Mouse (Mus musculus) hindbrain, embryonic 13.5 days (tissue): ENCODE data around the gene Cend1. TPM values are rescaled to one million over a fixed set of nuclear protein-coding genes. Genes with fewer than 3 reads are reported as not detected.
A peak's percentile ranks its signal among the peaks of the same experiment; 100 is the strongest.
"Not testable (repeated sequence)": the region's sequence is repeated elsewhere in the genome, so short reads cannot be mapped to it uniquely, and the experiment has no call there.

Experiments
- ATAC-seq: fragments of 200-750 bp; cut with Nextera tagmentation; 2 replicates; pipeline ENCODE4 v1.8.0; 2017; ENCODE audit warnings: moderate TSS enrichment; ENCODE audit not compliant: low FRiP score
- H3K27ac ChIP-seq: fragments of 300-500 bp; sonication (generic); 2 replicates; pipeline ENCODE4 v1.5.1; 2015; ENCODE audit warnings: inconsistent platforms, mild to moderate bottlenecking, moderate library complexity
- H3K27me3 ChIP-seq: fragments of 300-500 bp; sonication (generic); 2 replicates; pipeline ENCODE4 v1.6.1; 2015; ENCODE audit warnings: mild to moderate bottlenecking, inconsistent platforms
- H3K36me3 ChIP-seq: fragments of 300-500 bp; sonication (generic); 2 replicates; pipeline ENCODE4 v1.6.1; 2015; ENCODE audit warnings: mild to moderate bottlenecking, inconsistent platforms
- H3K4me1 ChIP-seq: fragments of 300-500 bp; sonication (generic); replicated peaks from 2 replicates; pipeline ENCODE4 v1.6.1; 2015; ENCODE audit warnings: inconsistent platforms
- H3K4me2 ChIP-seq: fragments of 300-500 bp; sonication (generic); 2 replicates; pipeline ENCODE4 v1.6.1; 2015; ENCODE audit warnings: inconsistent platforms, mild to moderate bottlenecking, moderate library complexity
- H3K4me3 ChIP-seq: fragments of 300-500 bp; sonication (generic); 2 replicates; pipeline ENCODE4 v1.5.1; 2015; ENCODE audit warnings: mild to moderate bottlenecking, inconsistent platforms
- H3K9ac ChIP-seq: fragments of 300-500 bp; sonication (generic); 2 replicates; pipeline ENCODE4 v1.6.1; 2015; ENCODE audit warnings: mild to moderate bottlenecking, inconsistent platforms
- H3K9me3 ChIP-seq: fragments of 300-500 bp; sonication (generic); 2 replicates; pipeline ENCODE4 v1.6.1; 2016; ENCODE audit warnings: inconsistent platforms
- WGBS: fragments of 180-500 bp; shearing (Covaris S2); methylation state at CpG from one replicate; pipeline ENCODE4 v1.1.7; 2015; 5-methylcytosine and 5-hydroxymethylcytosine counted together
- polyA plus RNA-seq: library from polyadenylated mRNA; unstranded; fragments of >200 nt; fragmentation: Nextera tagmentation; extraction: Ambion mirVana; gene quantifications from 2 replicates; pipeline ENCODE4 v1.2.1, GENCODE M21; 2015

Gene Cend1
- polyA plus RNA-seq, 1 experiment from 2014 or later, result 68.3 TPM

DNA sequence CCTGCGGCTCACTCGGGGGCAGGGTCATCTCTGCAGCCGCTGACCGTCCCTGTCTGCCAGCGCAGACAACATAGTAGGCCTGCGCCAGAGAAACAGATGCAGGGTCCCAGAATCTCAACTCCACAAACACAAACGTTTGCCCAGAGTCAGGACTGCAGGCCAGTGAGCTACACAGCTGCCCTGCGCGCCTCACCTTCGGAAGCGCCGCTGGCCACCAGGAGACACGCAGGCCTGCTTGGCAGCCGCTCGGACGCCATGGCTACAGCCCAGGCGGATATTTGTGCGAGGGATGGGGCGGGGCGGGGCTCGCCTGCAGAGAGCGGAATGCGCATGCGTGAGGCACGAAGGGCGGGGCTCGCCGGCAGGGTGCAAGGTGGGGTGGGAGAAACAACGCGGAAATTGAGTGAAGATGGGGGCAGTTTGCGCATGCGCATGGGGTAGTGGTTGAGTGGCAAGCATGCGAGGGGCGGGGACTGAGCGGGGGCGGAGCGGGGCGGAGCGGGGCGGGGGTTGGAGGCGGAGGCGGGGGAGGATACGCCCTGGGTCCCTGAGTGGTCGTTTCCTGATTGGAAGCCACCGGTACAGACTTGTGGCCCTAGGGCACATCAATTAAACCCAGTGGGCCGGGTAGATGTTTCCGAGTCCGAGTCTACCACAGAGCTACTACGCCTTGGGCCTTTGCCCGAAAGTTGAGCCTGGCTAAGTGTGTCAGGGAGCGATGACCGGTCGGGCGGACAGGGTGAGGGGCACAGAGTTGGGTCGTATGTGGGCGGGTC lies 15.3 kb downstream of the Cend1 start, which contains the start of gene Gatd1:
TSS of gene Gatd1 (minus strand) at position 328 of the 776 bp plus-strand sequence.
- Histone ChIP-seq H3K4me2 (peak within 1 kb of the TSS; percentile 92), H3K9ac (peak within 1 kb of the TSS; percentile 94), H3K27ac (peak within 1 kb of the TSS; percentile 93), H3K27me3 (0 out of 2 replicates have a peak, but pooled peaks cover 6% of the 10 kb centered on the region), H3K36me3 (peaks cover 20% of the 10 kb centered on the region), H3K9me3 (no peaks in the 10 kb centered on the region), H3K4me3 (peak within 1 kb of the TSS; percentile 64), H3K4me1 (peaks cover 27% of the 10 kb centered on the region)
- ATAC-seq, result peak; percentile 88
- WGBS, result under 1% methylated on average over 55 of the region's 56 CpGs

DNA sequence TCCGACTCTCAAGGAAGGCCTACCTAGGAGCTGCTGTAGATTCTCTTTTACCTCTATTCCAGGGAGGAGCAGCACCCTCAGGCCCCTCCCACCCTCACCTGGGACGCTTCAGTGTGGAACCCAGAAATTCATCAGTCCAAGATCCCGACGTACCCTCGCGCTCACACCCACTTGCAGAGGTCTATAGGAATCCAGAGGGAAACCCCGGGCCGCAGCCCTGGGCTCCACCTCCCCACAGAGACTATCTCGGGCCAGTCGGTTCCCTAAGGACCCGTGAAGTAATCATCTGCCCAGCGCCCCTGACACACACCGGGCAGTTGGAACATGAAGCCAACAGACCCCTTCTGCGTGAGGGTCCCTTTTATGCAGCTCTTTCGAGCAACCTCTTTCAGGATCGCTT lies 16.0 kb downstream of the Cend1 start:
- H3K27me3 ChIP-seq, result no peaks in the 10 kb centered on the region
- peak overlapping the region; percentile 93 for H3K27ac ChIP-seq
- WGBS, result 4% methylated on average over 16 of the region's 16 CpGs
- peak overlapping the region; percentile 94 for H3K9ac ChIP-seq
- H3K36me3 ChIP-seq, result peaks cover 26% of the 10 kb centered on the region
- peak overlapping the region; percentile 92 for H3K4me2 ChIP-seq
- H3K4me1 ChIP-seq, result peaks cover 29% of the 10 kb centered on the region
- peak overlapping the region; percentile 64 for H3K4me3 ChIP-seq
- peak; percentile 25 for ATAC-seq
- H3K9me3 ChIP-seq, result no peaks in the 10 kb centered on the region

DNA sequence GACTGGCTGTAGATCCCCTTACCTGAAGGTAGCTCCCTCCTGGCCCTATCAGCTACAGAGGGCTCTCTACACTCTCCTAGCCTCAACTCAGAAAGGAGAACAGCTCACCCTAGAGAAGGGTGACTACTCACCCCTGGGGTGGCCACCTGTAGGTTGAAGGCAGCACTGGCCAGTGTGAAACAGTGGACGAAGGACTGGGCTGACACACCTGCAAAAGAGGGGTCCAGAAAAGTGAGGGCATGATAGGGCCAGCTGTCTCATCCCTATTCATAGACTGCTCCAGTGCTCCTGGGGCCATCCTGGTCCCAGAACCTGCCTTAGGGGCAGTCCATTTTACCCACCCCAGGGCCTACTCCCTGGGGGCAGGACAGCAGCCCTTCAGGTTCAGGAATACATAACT lies 17.6 kb downstream of the Cend1 start:
- WGBS, result 100% methylated on average over 1 of the region's 1 CpGs
- Histone ChIP-seq H3K4me1 (peaks cover 29% of the 10 kb centered on the region), H3K9me3 (no peaks in the 10 kb centered on the region), H3K9ac (peak overlapping the region; percentile 39), H3K27me3 (no peaks in the 10 kb centered on the region), H3K36me3 (peaks cover 37% of the 10 kb centered on the region), H3K4me3 (no peak overlapping the region), H3K4me2 (no peak overlapping the region), H3K27ac (0 out of 2 replicates have a peak overlapping the region, but pooled peaks have one; percentile 4)
- no peak for ATAC-seq

DNA sequence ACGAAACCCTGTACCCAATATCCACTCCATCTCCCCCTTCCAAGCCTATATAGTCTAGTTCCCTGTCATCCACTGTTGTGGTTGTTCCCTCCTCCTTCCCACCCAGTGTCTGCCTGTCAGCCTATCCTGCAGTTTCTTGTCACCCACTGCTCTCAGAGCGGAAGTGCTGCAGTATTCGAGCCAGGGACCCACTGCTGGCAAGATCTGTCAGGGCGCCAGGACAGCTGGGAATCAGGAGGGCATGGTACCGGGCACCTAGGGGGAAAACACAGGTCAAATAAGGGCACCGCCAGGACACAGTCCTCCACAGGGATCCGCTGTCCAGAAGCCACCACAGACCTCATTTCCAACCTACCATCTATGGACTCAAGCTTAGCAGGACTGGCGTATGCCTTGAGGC lies 18.7 kb downstream of the Cend1 start:
- H3K36me3 ChIP-seq, result peaks cover 37% of the 10 kb centered on the region
- H3K4me1 ChIP-seq, result peaks cover 29% of the 10 kb centered on the region
- no peak overlapping the region for H3K27ac ChIP-seq
- no peaks in the 10 kb centered on the region for H3K9me3 ChIP-seq
- H3K4me3 ChIP-seq, result no peak overlapping the region
- ATAC-seq, result no peak
- H3K4me2 ChIP-seq, result no peak overlapping the region
- WGBS, result 89% methylated on average over 8 of the region's 8 CpGs
- H3K9ac ChIP-seq, result peak overlapping the region; percentile 21; the same call in 1 of the 2 replicates
- no peaks in the 10 kb centered on the region for H3K27me3 ChIP-seq

DNA sequence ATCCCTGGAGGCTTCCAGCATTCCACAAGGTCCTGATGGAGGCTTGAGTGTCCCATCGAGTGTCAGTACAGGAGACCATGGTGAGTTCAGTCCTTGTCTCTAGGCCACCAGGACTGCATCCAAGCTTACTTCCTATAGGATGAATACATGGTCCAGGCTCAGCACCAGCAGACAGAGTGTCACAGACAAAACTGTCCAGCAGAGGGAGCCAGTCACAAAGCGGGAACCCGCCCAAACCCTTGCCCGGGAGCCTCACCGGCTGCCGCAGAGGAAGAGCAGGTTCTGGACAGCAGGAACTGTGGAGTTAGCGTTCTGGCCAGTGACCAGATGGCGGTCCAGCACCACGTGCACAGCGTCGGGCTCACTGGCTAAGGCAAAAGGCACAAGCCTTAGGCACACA lies 20.5 kb downstream of the Cend1 start:
- peaks cover 25% of the 10 kb centered on the region for H3K4me1 ChIP-seq
- ATAC-seq, result peak; percentile 43
- H3K9ac ChIP-seq, result peak overlapping the region; percentile 60; the same call in 1 of the 2 replicates
- no peaks in the 10 kb centered on the region for H3K9me3 ChIP-seq
- H3K27ac ChIP-seq, result 0 out of 2 replicates have a peak overlapping the region, but pooled peaks have one; percentile 14
- H3K4me3 ChIP-seq, result no peak overlapping the region
- H3K4me2 ChIP-seq, result no peak overlapping the region
- H3K27me3 ChIP-seq, result no peaks in the 10 kb centered on the region
- WGBS, result 12% methylated on average over 11 of the region's 11 CpGs
- peaks cover 37% of the 10 kb centered on the region for H3K36me3 ChIP-seq

DNA sequence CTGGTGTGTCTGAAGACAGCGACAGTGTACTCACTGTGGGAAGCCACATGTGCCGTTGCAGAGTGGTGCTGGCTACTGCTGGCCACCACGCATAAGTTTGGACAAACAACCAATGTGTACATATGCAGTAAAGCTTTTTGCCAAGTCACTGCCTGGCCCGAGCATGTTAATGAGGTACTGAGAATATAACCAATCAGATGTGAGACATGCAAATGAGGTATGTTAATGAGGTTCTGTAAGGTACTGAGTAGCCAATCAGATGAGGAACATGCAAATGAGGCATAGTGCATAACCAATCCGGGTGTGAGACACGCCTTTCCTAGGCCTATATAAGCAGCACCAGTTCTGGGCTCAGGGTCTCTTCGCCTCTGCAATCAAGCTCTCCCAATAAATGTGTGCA lies 21.6 kb downstream of the Cend1 start:
- not testable (repeated sequence) for H3K9me3 ChIP-seq, H3K27ac ChIP-seq, H3K9ac ChIP-seq, H3K4me2 ChIP-seq, H3K4me3 ChIP-seq, H3K27me3 ChIP-seq, ATAC-seq
- 97% methylated on average over 7 of the region's 7 CpGs for WGBS
- Histone ChIP-seq H3K36me3 (peaks cover 44% of the 10 kb centered on the region), H3K4me1 (peaks cover 16% of the 10 kb centered on the region)

DNA sequence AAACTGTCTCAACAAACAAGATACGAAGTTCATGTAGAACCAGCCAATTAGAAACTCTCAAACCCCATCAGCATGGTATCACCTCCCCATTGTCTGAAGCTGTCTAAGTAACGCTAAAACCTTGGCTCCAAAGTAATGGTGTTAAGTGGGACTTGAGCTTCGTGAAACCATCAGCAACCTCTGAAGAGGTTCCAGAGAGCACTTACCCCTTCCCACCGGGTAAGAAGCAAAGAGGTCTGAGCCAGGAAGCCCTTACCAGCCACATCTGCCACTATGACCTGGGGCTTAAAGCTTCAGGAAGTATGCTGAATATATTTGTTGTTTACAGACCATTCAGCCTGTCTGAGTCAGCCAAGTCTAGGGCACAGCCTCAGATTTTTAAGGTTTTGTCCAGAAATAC lies 23.8 kb downstream of the Cend1 start:
- Histone ChIP-seq H3K4me3 (no peak overlapping the region), H3K27me3 (no peaks in the 10 kb centered on the region), H3K4me1 (peaks cover 8% of the 10 kb centered on the region), H3K9me3 (no peaks in the 10 kb centered on the region), H3K36me3 (peaks cover 61% of the 10 kb centered on the region), H3K9ac (no peak overlapping the region), H3K27ac (no peak overlapping the region), H3K4me2 (no peak overlapping the region)
- WGBS, result 94% methylated on average over 4 of the region's 4 CpGs
- no peak for ATAC-seq

DNA sequence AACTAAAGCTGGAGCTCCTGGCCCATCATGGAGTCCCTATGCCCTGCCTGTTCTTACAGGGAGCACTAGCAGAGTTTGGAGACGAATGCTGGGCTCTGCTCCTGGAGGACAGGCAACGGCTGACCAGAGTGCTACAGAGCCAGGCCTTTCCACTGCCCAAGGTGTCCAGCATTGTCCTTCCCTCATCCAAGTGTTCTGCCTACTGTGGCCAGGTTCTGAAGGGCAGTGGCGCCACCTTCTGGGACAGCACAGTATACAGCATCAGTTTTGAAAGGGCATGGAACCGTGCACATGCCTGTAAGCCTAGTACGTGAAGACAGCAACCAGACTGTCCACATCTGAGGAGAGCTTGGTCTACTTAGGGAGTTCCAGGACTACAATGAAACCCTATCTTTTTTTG lies 26.0 kb downstream of the Cend1 start:
- no peaks in the 10 kb centered on the region for H3K9me3 ChIP-seq
- no peak overlapping the region for H3K27ac ChIP-seq
- H3K4me2 ChIP-seq, result no peak overlapping the region
- no peaks in the 10 kb centered on the region for H3K27me3 ChIP-seq
- H3K36me3 ChIP-seq, result peaks cover 60% of the 10 kb centered on the region
- H3K9ac ChIP-seq, result no peak overlapping the region
- H3K4me3 ChIP-seq, result no peak overlapping the region
- WGBS, result 55% methylated on average over 5 of the region's 5 CpGs
- ATAC-seq, result peak; percentile 25; the same call in 1 of the 2 replicates
- no peaks in the 10 kb centered on the region for H3K4me1 ChIP-seq

DNA sequence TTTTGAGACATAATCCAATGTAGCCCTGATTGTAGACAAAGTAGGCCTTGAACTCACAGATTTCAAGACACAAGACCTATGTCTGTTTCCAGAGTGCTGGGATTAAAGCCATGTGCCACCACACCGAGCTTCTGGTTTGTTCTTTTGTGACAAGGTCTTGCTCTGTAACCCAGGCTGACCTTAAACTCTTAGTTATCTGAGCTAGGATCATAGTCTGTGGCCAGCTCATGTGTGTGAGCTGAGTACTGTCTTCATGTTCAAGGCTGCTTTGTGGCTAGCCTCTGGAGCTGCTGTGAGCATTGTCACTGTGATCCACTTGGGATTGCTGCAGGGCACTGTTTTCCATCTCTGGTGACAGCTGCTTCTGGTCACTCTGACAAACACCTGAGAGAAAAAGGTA lies 33.9 kb downstream of the Cend1 start:
- Histone ChIP-seq H3K27ac (no peak overlapping the region), H3K9me3 (no peaks in the 10 kb centered on the region), H3K9ac (no peak overlapping the region), H3K36me3 (peaks cover 45% of the 10 kb centered on the region), H3K4me3 (no peak overlapping the region), H3K4me2 (no peak overlapping the region), H3K4me1 (peaks cover 16% of the 10 kb centered on the region), H3K27me3 (no peaks in the 10 kb centered on the region)
- 77% methylated on average over 1 of the region's 1 CpGs for WGBS
- ATAC-seq, result no peak

DNA sequence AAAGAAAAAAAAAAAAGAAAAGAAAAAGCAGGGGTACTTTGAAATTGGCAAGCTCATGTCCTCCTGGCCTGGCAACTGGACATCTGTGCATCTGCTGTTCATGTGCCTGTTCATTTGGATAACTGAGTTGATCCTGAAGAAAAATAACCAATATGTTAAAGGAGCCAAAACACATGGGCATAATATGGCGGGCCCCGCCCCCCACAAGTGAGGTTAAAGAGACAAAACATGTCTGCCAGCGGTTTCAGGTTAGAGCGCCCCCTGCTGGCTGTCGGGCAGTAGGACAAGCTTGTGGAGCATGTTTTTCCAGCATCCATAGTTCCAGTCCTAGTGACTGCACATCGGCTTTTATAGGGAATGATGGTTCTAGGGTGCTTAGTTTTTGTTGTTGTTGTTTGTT lies 34.5 kb downstream of the Cend1 start:
- Histone ChIP-seq H3K27me3 (0 out of 2 replicates have a peak, but pooled peaks cover 4% of the 10 kb centered on the region), H3K4me3 (no peak overlapping the region), H3K27ac (no peak overlapping the region), H3K4me2 (no peak overlapping the region), H3K9me3 (no peaks in the 10 kb centered on the region), H3K9ac (no peak overlapping the region), H3K36me3 (peaks cover 39% of the 10 kb centered on the region), H3K4me1 (peaks cover 16% of the 10 kb centered on the region)
- WGBS, result 17% methylated on average over 6 of the region's 6 CpGs
- no peak for ATAC-seq

DNA sequence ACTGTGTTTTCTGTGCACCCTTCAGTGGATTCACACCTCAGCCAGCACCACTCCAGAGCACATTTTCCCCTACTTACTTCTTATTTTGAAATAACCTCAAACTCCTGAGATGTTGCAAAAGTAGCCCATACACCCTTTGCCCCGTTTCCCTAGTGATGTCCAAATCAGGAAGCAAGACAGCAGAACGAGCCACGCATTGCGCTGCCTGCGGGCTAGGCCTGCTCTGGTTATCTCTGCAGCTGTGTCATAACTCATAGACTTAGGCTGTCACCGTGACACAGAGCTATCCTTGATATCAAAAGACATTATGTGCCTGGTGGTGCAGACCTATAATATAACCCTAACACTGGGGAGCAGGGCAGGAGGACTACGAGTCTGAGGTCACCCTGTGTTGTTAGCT lies 35.1 kb downstream of the Cend1 start:
- no peak for ATAC-seq
- peaks cover 9% of the 10 kb centered on the region; the same call in 1 of the 2 replicates for H3K27me3 ChIP-seq
- peaks cover 33% of the 10 kb centered on the region for H3K36me3 ChIP-seq
- H3K9me3 ChIP-seq, result no peaks in the 10 kb centered on the region
- H3K4me2 ChIP-seq, result no peak overlapping the region
- H3K4me3 ChIP-seq, result no peak overlapping the region
- no peak overlapping the region for H3K9ac ChIP-seq
- WGBS, result 89% methylated on average over 7 of the region's 7 CpGs
- no peak overlapping the region for H3K27ac ChIP-seq
- H3K4me1 ChIP-seq, result peaks cover 16% of the 10 kb centered on the region

DNA sequence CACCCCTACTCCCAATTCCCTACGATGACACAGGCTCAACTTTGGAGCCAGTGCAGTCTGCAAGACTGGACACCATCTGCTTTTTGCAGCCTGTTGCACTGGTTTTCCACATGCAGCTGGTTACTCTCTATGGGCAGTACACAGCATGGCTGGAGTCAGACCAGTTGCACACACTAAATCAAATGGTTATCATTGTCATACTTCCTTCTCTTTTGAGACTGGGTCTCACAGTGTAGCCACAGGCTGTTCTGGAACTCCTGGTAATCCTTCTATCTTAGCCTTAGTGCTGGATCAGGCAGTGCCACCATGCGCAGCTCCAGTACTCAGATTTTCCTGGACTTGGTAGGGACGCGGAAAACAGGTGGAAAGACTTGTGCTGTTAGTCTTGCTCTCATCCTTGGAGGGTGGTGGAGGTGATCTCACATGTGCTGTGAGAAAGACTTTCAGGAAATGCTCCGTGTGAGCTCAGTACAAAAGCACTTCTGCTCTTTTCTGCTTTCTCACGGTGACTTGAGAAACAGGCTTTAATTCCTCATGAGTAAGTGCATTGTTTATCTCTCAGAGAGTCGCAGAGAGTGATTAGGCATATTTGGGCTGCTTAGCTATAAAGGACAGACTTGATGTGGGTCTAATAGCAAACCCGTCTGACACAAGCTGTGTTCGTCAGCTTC lies 36.6 kb downstream of the Cend1 start:
- WGBS, result 26% methylated on average over 9 of the region's 9 CpGs
- Histone ChIP-seq H3K9ac (peak overlapping the region; percentile 89), H3K9me3 (no peaks in the 10 kb centered on the region), H3K4me1 (peaks cover 16% of the 10 kb centered on the region), H3K4me2 (peak overlapping the region; percentile 94), H3K27ac (peak overlapping the region; percentile 88), H3K4me3 (peak overlapping the region; percentile 67), H3K27me3 (peaks cover 13% of the 10 kb centered on the region; the same call in 1 of the 2 replicates), H3K36me3 (peaks cover 19% of the 10 kb centered on the region)
- no peak; the same call in 1 of the 2 replicates for ATAC-seq
